Mouse (Mus musculus): ENCODE data around the gene Lrp1. TPM values are rescaled to one million over a fixed set of nuclear protein-coding genes. Genes with fewer than 3 reads are reported as not detected.

Gene Lrp1
- total RNA-seq, 4 experiments from 2014 or later, result 212 to 271 (median 242) TPM

DNA sequence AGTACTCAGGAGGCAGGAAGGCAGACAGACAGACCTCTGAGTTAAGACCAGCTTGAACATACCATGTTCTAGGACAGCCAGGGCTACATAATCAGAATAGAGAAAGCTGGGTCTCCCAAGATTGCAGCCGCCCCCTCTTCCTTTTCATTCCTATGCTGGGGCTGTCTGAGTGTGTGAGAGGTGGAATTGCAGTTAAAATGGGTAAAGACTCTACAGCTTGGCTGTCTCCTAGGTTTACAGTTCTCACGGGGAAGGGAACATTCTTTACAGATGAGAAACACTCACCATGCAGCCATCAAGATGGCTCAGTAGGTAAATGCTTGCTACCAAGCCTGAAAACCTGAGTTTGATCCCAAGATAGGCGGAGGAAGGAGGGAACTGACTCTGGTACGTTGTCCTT is 120.9 kb downstream of the Lrp1 start:
- DNase-seq, result no peak

- DNase-seq, result no peak
Observed at GRCm38 (mm10) chr10:127499516-127499915, 121.4 kb downstream of the Lrp1 start.

- DNase-seq, result no peak
Observed at GRCm38 (mm10) chr10:127496156-127496555, 124.8 kb downstream of the Lrp1 start.

- DNase-seq, result no peak
Observed at GRCm38 (mm10) chr10:127492118-127492517, 128.8 kb downstream of the Lrp1 start.

DNA sequence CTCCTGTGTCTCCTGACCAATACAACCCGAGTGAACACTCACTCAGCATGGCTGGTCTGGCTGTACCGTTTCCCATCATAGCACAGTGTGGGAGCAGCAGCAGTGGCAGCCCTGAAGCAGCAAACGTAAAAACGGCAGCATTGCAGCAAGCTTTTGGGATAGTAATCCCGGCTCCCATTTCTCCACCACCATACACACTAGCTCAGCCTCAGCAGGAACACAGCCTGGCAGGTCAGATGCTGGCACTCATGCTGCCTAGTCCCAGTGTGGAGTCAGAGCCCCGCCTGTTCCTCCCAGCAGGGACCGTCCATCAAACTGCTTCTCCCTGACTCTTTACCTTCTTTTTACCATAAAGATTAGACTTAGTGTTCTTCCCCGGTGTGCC is 129.8 kb downstream of the Lrp1 start:
- no peak for DNase-seq

- no peak for DNase-seq
Observed at GRCm38 (mm10) chr10:127490160-127491127, 130.5 kb downstream of the Lrp1 start.

DNA sequence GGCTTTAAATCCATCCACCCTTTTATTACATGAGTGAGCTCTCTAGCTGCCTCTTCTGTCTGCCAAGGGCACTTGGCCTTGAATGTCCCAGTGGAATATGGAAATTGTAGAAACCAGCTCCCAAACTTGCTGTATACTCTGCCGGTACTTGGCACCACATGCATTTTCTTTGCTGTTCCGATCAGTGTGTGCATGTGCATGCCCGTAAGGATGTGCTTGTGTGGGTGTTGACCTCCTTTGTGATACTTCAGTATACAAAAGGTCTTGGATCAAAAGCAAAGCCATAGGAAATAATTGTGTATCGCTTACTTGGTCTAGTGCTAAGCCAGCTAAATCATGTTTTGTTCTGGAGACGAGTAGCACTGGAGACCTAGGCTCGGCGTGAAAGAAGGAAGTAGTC is 132.1 kb downstream of the Lrp1 start:
- no peak for DNase-seq

Other genes with a start within 250 kb of the Lrp1 start
- 100 to 1,000 TPM; 116 to 158 (median 131) TPM for gene R3hdm2, start 240.8 kb downstream of the Lrp1 start, total RNA-seq (2022)
- gene Stac3, start 119.5 kb downstream of the Lrp1 start, total RNA-seq (2022), result 1 to 10 TPM in 3 of 4 experiments, under 1 TPM in 1; 0.87 to 4.6 (median 3.7) TPM
- 10 to 100 TPM; 42.4 to 64.4 (median 50.7) TPM for gene Ndufa4l2, start 106.2 kb downstream of the Lrp1 start, total RNA-seq (2022)
- gene Shmt2, start 98.7 kb downstream of the Lrp1 start, total RNA-seq (2022), result 10 to 100 TPM; 45.3 to 56.0 (median 49.8) TPM
- gene Nxph4, start 86.6 kb downstream of the Lrp1 start, total RNA-seq (2022), result 10 to 100 TPM in 3 of 4 experiments, 1 to 10 TPM in 1; 8.3 to 16.8 (median 13.2) TPM
- 100 to 1,000 TPM in 3 of 4 experiments, 10 to 100 TPM in 1; 96.7 to 113 (median 107) TPM for gene Stat6, start 21.8 kb upstream of the Lrp1 start, total RNA-seq (2022)
- gene Nemp1, start 45.8 kb upstream of the Lrp1 start, total RNA-seq (2022), result 10 to 100 TPM in 2 of 4 experiments, 1 to 10 TPM in 2; 6.3 to 10.6 (median 9.6) TPM
- gene Nab2, start 47.4 kb upstream of the Lrp1 start, total RNA-seq (2022), result 10 to 100 TPM; 20.0 to 33.6 (median 26.8) TPM
- gene Myo1a, start 84.0 kb upstream of the Lrp1 start, total RNA-seq (2022), result 10 to 100 TPM in 2 of 4 experiments, under 1 TPM in 2; 0.75 to 72.1 (median 30.0) TPM
- not detected for gene Tac2, start 103.3 kb upstream of the Lrp1 start, total RNA-seq (2022)
- gene Zbtb39, start 118.4 kb upstream of the Lrp1 start, total RNA-seq (2022), result 10 to 100 TPM; 11.9 to 20.9 (median 15.8) TPM
- 10 to 100 TPM in 3 of 4 experiments, 1 to 10 TPM in 1; 9.8 to 13.2 (median 10.4) TPM for gene Gpr182, start 130.6 kb upstream of the Lrp1 start, total RNA-seq (2022)
- 1 to 10 TPM; 4.0 to 5.4 (median 4.4) TPM for gene Rdh1, start 138.6 kb upstream of the Lrp1 start, total RNA-seq (2022)
- gene Rdh16f1, start 138.6 kb upstream of the Lrp1 start, total RNA-seq (2022), result 1 to 10 TPM; 4.8 to 9.8 (median 6.6) TPM
- under 1 TPM in 1 of 4 experiments, not detected in 3; 0.38 TPM for gene Rdh9, start 155.2 kb upstream of the Lrp1 start, total RNA-seq (2022)
- 1 to 10 TPM in 1 of 4 experiments, under 1 TPM in 3; 0.55 to 2.9 (median 0.78) TPM for gene Rdh16, start 180.0 kb upstream of the Lrp1 start, total RNA-seq (2022)
- gene Rdh19, start 228.8 kb upstream of the Lrp1 start, total RNA-seq (2022), result under 1 TPM in 3 of 4 experiments, not detected in 1; 0.20 to 0.38 (median 0.24) TPM
- gene Rdh16f2, start 245.3 kb upstream of the Lrp1 start, total RNA-seq (2022), result not detected